ENCODE assay signal across 15 mouse cellular contexts in the genomic region with DNA sequence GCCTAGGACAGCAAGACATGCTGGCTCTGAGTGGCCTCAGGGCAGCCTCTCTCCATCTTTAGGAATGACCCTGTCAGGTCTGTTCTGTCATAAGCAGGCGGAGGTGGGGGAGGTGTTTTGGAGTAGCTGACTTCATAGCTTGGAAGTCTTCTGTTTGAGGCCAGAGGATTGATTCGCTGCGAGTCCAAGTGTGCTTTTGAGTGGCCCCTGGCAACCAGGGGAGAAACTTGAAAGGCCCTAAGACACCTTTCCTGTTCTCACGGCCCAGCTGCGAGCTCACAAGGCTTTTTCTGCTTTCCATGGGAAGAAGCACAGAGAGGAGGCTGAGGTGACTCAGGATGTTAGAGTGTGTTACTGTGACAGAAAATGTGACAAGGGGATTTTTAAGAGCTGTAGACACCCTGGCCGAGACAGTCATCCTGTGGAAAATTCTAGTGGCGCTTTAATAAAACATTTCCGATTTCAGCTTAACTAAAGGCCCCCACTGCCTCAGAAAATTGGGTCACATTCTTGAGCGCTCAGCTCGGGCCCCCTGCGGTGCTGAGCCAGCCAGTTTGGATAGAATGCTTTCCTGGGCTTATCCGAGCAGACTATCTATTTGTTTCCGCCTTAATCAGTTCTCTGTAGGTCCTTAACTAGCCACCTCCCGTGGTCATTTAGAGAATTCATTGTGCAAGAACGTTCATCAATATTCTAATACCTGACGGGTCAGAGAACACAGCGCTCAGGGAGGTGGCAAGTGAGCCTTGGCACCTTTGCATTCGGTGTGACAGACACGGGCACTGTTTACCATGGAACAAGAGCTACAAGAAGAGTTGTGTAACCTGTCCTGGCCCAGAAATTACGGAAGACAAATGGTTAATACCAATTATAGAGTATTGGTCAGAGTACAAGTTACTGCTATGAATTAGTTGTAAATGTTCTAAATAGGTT.
A peak's percentile ranks its signal among the peaks of the same experiment; 100 is the strongest.
DNase-seq lines count a peak whose midpoint lies in the region; ATAC-seq and TF ChIP-seq lines count a peak whose summit lies in the region.
"Had no signal": no experiment of that assay in that cellular context is flagged by ENCODE, and none has a peak within 500 bp of the region (broad histone marks: within the 10 kb centered on the region; RNA-seq: fewer than 3 reads in every experiment).

No protein-coding gene starts in this region.

- 11% methylated on average over 20 of the region's 20 CpGs for WGBS in forebrain, embryonic 10.5 days
- 16% methylated on average over 20 of the region's 20 CpGs for WGBS in forebrain, postnatal 0 days
- 18% methylated on average over 20 of the region's 20 CpGs for WGBS in midbrain, postnatal 0 days

- no peak overlapping the region for H3K9ac ChIP-seq in forebrain, postnatal 0 days
- H3K9ac ChIP-seq in midbrain, postnatal 0 days (replicated peaks; ENCODE audit: low read length, poor library complexity, severe bottlenecking): no peak overlapping the region
- H3K9ac ChIP-seq: embryonic facial prominence, embryonic 13.5 days; limb, embryonic 15.5 days; stomach, embryonic 15.5 days had no signal

- H3K4me3 ChIP-seq in forebrain, embryonic 10.5 days: 0 out of 2 replicates have a peak overlapping the region, but pooled peaks have one; percentile 12
- H3K4me3 ChIP-seq in forebrain, postnatal 0 days (ENCODE audit: low read depth, low read length): no peak overlapping the region
- no peak overlapping the region for H3K4me3 ChIP-seq in midbrain, postnatal 0 days (ENCODE audit: low read depth, low read length)
- H3K4me3 ChIP-seq: embryonic facial prominence, embryonic 13.5 days; left cerebral cortex, adult 2 months; limb, embryonic 15.5 days; stomach, embryonic 15.5 days had no signal

- no peak overlapping the region for H3K4me2 ChIP-seq in forebrain, postnatal 0 days (ENCODE audit: low read depth)
- no peak overlapping the region for H3K4me2 ChIP-seq in midbrain, postnatal 0 days (ENCODE audit: low read depth, low read length, poor library complexity, severe bottlenecking)
- H3K4me2 ChIP-seq: embryonic facial prominence, embryonic 13.5 days; limb, embryonic 15.5 days; stomach, embryonic 15.5 days had no signal

- H3K36me3 ChIP-seq in forebrain, embryonic 10.5 days (replicated peaks): no peaks in the 10 kb centered on the region
- H3K36me3 ChIP-seq in forebrain, postnatal 0 days (ENCODE audit: insufficient read depth): no peaks in the 10 kb centered on the region
- no peaks in the 10 kb centered on the region for H3K36me3 ChIP-seq in midbrain, postnatal 0 days (ENCODE audit: insufficient read depth, low read length)
- H3K36me3 ChIP-seq: embryonic facial prominence, embryonic 13.5 days; limb, embryonic 15.5 days; stomach, embryonic 15.5 days had no signal

- TF ChIP-seq POLR2A in brain, embryonic 14.5 days (IDR thresholded peaks at IDR 0.05; ENCODE audit: borderline replicate concordance, extremely low read depth, insufficient read depth, insufficient read length, poor library complexity, severe bottlenecking): no peak

- H3K4me1 ChIP-seq in forebrain, embryonic 10.5 days: peaks cover 14% of the 10 kb centered on the region
- no peaks in the 10 kb centered on the region for H3K4me1 ChIP-seq in forebrain, postnatal 0 days (ENCODE audit: insufficient read depth)
- H3K4me1 ChIP-seq in midbrain, postnatal 0 days (ENCODE audit: insufficient read depth, low read length): peaks cover 8% of the 10 kb centered on the region
- H3K4me1 ChIP-seq: limb, embryonic 15.5 days; stomach, embryonic 15.5 days had no signal

- no peaks in the 10 kb centered on the region for H3K27me3 ChIP-seq in forebrain, embryonic 10.5 days (ENCODE audit: poor library complexity, severe bottlenecking)
- H3K27me3 ChIP-seq in forebrain, postnatal 0 days (ENCODE audit: insufficient read depth, low read length): no peaks in the 10 kb centered on the region
- no peaks in the 10 kb centered on the region for H3K27me3 ChIP-seq in midbrain, postnatal 0 days (ENCODE audit: insufficient read depth, low read length)
- H3K27me3 ChIP-seq: limb, embryonic 15.5 days; stomach, embryonic 15.5 days had no signal

- no peak for ATAC-seq in forebrain, postnatal 0 days
- no peak for ATAC-seq in midbrain, postnatal 0 days (ENCODE audit: low FRiP score)

- no peak for TF ChIP-seq CTCF in forebrain, postnatal 0 days (IDR thresholded peaks at IDR 0.05; ENCODE audit: low read depth)
- TF ChIP-seq CTCF in brain, embryonic 14.5 days (IDR thresholded peaks at IDR 0.05; ENCODE audit: borderline replicate concordance, extremely low read depth, insufficient read depth, insufficient read length): no peak
- no peak for TF ChIP-seq CTCF in midbrain, postnatal 0 days (IDR thresholded peaks at IDR 0.05)

- H3K9me3 ChIP-seq in forebrain, embryonic 10.5 days: no peaks in the 10 kb centered on the region
- H3K9me3 ChIP-seq in forebrain, postnatal 0 days (ENCODE audit: low read length): no peaks in the 10 kb centered on the region
- H3K9me3 ChIP-seq in midbrain, postnatal 0 days (ENCODE audit: low read length): no peaks in the 10 kb centered on the region
- H3K9me3 ChIP-seq: limb, embryonic 15.5 days; stomach, embryonic 15.5 days had no signal

- DNase-seq in forebrain, embryonic 10.5 days (ENCODE audit: extremely low spot score, low spot score): peak; percentile 24
- no peak for DNase-seq in forebrain, postnatal 0 days
- DNase-seq in kidney, postnatal 14 days: peak; percentile 32
- DNase-seq in kidney, adult 8-10 months: no peak
- peak; percentile 41 for DNase-seq in brain, embryonic 14.5 days (ENCODE audit: low read depth)
- DNase-seq in midbrain, postnatal 0 days (ENCODE audit: low spot score): peak; percentile 21
- DNase-seq in layer of hippocampus, postnatal 14 days (ENCODE audit: low spot score in 2 of 2): no peak
- DNase-seq in thymus, postnatal 0 days (ENCODE audit: low spot score): no peak
- DNase-seq: kidney, postnatal 4 days; right cerebral cortex, postnatal 4 days; thymus, postnatal 36 days had no signal

- peak overlapping the region; percentile 48; the same call in 1 of the 2 replicates for H3K27ac ChIP-seq in forebrain, embryonic 10.5 days
- no peak overlapping the region for H3K27ac ChIP-seq in forebrain, postnatal 0 days (ENCODE audit: low read depth, low read length)
- H3K27ac ChIP-seq in midbrain, postnatal 0 days (ENCODE audit: low read depth, low read length): no peak overlapping the region
- H3K27ac ChIP-seq: embryonic facial prominence, embryonic 13.5 days; left cerebral cortex, adult 2 months; limb, embryonic 15.5 days; stomach, embryonic 15.5 days had no signal

Comparison
In these comparisons a context has a peak if more than half of its experiments do, and no peak if none do; other contexts are left out.
1. DNase-seq: peak in forebrain, embryonic 10.5 days (single experiment), kidney, postnatal 14 days (single experiment), brain, embryonic 14.5 days (single experiment) and midbrain, postnatal 0 days (single experiment); none in forebrain, postnatal 0 days (single experiment), kidney, adult 8-10 months (0 of 2), layer of hippocampus, postnatal 14 days (0 of 2) and thymus, postnatal 0 days (single experiment).